Mouse (Mus musculus): ENCODE data around the gene Ttll12.

- TF ChIP-seq CTCF (IDR thresholded peaks at IDR 0.05; ENCODE audit: borderline replicate concordance, insufficient read depth, low read depth, low read length) (no peak), POLR2A (IDR thresholded peaks at IDR 0.05; ENCODE audit: borderline replicate concordance, insufficient read depth, low read length) (no peak)
Observed at GRCm38 (mm10) chr15:83602372-83603045, 7.6 kb upstream of the Ttll12 start.

Data from cerebellum, adult 2 months (tissue).